Mouse (Mus musculus): ENCODE data around the gene Zbtb42. TPM values are rescaled to one million over a fixed set of nuclear protein-coding genes. Genes with fewer than 3 reads are reported as not detected.
A peak's percentile ranks its signal among the peaks of the same experiment; 100 is the strongest.

Zbtb42 gene
- polyA plus RNA-seq, 1 experiment from 2014 or later = 5.1 TPM

- no peak for ATAC-seq (ENCODE audit: low FRiP score)
- H3K27me3 ChIP-seq = no peaks in the 10 kb centered on the region
- WGBS = under 1% methylated on average over 75 of the region's 75 CpGs
- H3K4me2 ChIP-seq = peak overlapping the region; percentile 70
- peak overlapping the region; percentile 86 for H3K27ac ChIP-seq
- peaks cover 30% of the 10 kb centered on the region for H3K36me3 ChIP-seq (replicated peaks)
- H3K4me3 ChIP-seq (replicated peaks) = peak overlapping the region; percentile 77
- peak overlapping the region; percentile 80 for H3K9ac ChIP-seq
- no peaks in the 10 kb centered on the region for H3K9me3 ChIP-seq
- peaks cover 19% of the 10 kb centered on the region for H3K4me1 ChIP-seq
These were observed 33.6 kb upstream of the Zbtb42 start for GRCm38 (mm10) chr12:112644855-112645506.

- peak overlapping the region; percentile 70 for H3K4me2 ChIP-seq
- ATAC-seq (ENCODE audit: low FRiP score) = no peak
- 59% methylated on average over 6 of the region's 6 CpGs for WGBS
- H3K9me3 ChIP-seq = no peaks in the 10 kb centered on the region
- no peaks in the 10 kb centered on the region for H3K27me3 ChIP-seq
- H3K27ac ChIP-seq = no peak overlapping the region
- peaks cover 42% of the 10 kb centered on the region for H3K36me3 ChIP-seq (replicated peaks)
- peak overlapping the region; percentile 77 for H3K4me3 ChIP-seq (replicated peaks)
- H3K9ac ChIP-seq = peak overlapping the region; percentile 80; the same call in 1 of the 2 replicates
- peaks cover 19% of the 10 kb centered on the region for H3K4me1 ChIP-seq
These were observed 32.5 kb upstream of the Zbtb42 start for GRCm38 (mm10) chr12:112646139-112646538.

GRCm38 (mm10) chr12:112648081-112648480, 30.5 kb upstream of the Zbtb42 start:
- H3K36me3 ChIP-seq (replicated peaks) = peaks cover 59% of the 10 kb centered on the region
- peaks cover 19% of the 10 kb centered on the region for H3K4me1 ChIP-seq
- no peak overlapping the region for H3K27ac ChIP-seq
- no peak overlapping the region for H3K4me3 ChIP-seq (replicated peaks)
- no peaks in the 10 kb centered on the region for H3K9me3 ChIP-seq
- no peak for ATAC-seq (ENCODE audit: low FRiP score)
- 94% methylated on average over 5 of the region's 5 CpGs for WGBS
- H3K27me3 ChIP-seq = no peaks in the 10 kb centered on the region
- no peak overlapping the region for H3K4me2 ChIP-seq
- H3K9ac ChIP-seq = no peak overlapping the region

DNA sequence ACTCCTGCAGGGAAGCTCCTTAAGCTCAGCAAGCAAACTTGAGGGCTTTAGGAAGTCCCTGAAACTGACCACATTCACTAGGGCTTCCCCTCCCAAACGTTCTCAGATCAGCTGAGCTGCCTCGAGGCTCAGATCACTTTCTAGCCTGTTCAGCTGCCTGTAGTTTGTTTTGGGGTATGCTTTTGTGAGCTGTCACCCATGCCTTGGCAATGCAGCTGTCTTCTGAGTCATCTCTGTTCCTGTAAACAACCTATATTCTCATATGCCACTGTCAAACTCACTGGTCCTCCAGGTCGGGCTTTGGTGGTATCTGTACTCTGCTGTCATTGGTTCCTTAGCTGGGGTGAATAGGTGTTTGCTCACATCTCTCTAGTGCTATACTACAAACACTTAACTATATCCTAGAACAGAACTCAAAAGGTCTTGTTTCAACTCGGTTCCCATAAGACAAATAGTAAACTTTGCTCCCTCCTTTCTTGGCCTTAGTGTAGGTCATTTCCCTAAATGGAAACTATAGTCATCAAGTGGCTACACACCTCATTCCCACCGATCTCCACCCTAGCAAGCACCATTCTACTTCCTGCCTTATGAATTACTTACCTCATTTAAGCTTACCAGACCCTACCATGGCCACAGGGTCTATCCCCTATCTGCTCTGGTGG, 26.7 kb upstream of the Zbtb42 start:
- peaks cover 13% of the 10 kb centered on the region; the same call in 1 of the 2 replicates for H3K4me1 ChIP-seq
- H3K27ac ChIP-seq = no peak overlapping the region
- H3K27me3 ChIP-seq = no peaks in the 10 kb centered on the region
- peaks cover 96% of the 10 kb centered on the region for H3K36me3 ChIP-seq (replicated peaks)
- H3K4me3 ChIP-seq (replicated peaks) = no peak overlapping the region
- 81% methylated on average over 5 of the region's 5 CpGs for WGBS
- H3K9me3 ChIP-seq = no peaks in the 10 kb centered on the region
- H3K4me2 ChIP-seq = no peak overlapping the region
- H3K9ac ChIP-seq = no peak overlapping the region
- ATAC-seq (ENCODE audit: low FRiP score) = no peak

DNA sequence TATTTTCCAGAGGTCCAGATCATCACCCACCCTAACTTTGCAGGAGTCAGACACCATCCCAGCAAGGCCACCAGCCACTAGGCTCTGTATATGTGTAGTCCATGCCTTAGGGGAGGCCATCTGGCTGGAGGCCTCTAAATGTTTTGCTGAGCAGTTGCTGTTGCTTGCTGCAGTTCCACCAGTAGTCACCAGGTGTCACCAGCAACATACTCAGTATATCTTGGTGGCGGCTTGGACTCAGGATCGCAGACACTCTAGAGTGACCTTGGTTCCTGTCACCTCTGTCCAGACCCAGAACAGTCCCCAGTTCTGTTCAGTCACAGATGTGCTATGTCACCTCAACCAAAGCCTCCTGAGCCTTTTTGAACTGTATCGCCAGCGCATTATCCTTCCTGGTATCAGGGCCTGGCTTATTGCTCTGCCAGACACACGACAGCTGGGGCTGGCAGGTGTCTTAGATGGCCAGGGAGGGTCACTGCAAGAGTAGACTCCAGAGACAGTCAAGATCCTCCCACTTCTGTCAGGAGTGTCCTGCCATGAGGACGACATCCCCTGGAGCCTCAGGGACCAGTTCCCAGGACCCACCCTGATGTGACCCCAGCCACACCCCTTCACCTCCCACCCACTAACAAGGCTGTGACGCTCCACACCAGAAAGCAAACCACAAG, 25.3 kb upstream of the Zbtb42 start:
- H3K27ac ChIP-seq = peak overlapping the region; percentile 36
- no peaks in the 10 kb centered on the region for H3K27me3 ChIP-seq
- WGBS = 65% methylated on average over 7 of the region's 7 CpGs
- no peak overlapping the region for H3K9ac ChIP-seq
- H3K4me3 ChIP-seq (replicated peaks) = no peak overlapping the region
- H3K9me3 ChIP-seq = no peaks in the 10 kb centered on the region
- peaks cover 96% of the 10 kb centered on the region for H3K36me3 ChIP-seq (replicated peaks)
- H3K4me2 ChIP-seq = no peak overlapping the region
- H3K4me1 ChIP-seq = peaks cover 13% of the 10 kb centered on the region; the same call in 1 of the 2 replicates
- peak; percentile 59 for ATAC-seq (ENCODE audit: low FRiP score)

DNA sequence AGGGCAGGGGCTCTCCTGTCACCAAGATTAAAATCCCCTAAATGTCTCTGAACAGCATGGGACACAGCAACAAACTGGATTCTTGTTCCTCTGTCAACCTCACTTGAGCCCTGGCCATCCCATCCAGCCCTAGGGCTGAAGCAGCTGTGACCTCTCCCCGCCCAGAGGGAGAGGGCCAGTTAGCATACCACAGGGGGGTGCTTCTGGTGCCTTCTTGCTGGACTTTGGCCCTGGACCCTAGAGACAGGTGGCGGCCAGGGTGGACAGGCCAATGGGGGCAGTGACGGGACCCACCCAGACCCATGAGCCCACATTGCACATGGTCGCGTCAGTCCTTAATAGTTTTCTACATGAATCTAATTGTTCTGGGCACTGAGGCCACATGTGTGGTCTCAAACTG, 24.6 kb upstream of the Zbtb42 start:
- Histone ChIP-seq H3K4me2 (no peak overlapping the region), H3K27me3 (no peaks in the 10 kb centered on the region), H3K4me3 (replicated peaks) (no peak overlapping the region), H3K9me3 (no peaks in the 10 kb centered on the region), H3K27ac (peak overlapping the region; percentile 36; the same call in 1 of the 2 replicates), H3K36me3 (replicated peaks) (peaks cover 96% of the 10 kb centered on the region), H3K9ac (peak overlapping the region; percentile 4; the same call in 1 of the 2 replicates), H3K4me1 (peaks cover 15% of the 10 kb centered on the region; the same call in 1 of the 2 replicates)
- ATAC-seq (ENCODE audit: low FRiP score) = no peak
- WGBS = 90% methylated on average over 5 of the region's 5 CpGs

GRCm38 (mm10) chr12:112658619-112659018, 20.0 kb upstream of the Zbtb42 start:
- peaks cover 99% of the 10 kb centered on the region for H3K36me3 ChIP-seq (replicated peaks)
- H3K27ac ChIP-seq = no peak overlapping the region
- no peak overlapping the region for H3K9ac ChIP-seq
- 95% methylated on average over 7 of the region's 7 CpGs for WGBS
- no peaks in the 10 kb centered on the region for H3K9me3 ChIP-seq
- H3K4me2 ChIP-seq = no peak overlapping the region
- H3K27me3 ChIP-seq = no peaks in the 10 kb centered on the region
- no peak overlapping the region for H3K4me3 ChIP-seq (replicated peaks)
- no peak for ATAC-seq (ENCODE audit: low FRiP score)
- H3K4me1 ChIP-seq = peaks cover 50% of the 10 kb centered on the region

DNA sequence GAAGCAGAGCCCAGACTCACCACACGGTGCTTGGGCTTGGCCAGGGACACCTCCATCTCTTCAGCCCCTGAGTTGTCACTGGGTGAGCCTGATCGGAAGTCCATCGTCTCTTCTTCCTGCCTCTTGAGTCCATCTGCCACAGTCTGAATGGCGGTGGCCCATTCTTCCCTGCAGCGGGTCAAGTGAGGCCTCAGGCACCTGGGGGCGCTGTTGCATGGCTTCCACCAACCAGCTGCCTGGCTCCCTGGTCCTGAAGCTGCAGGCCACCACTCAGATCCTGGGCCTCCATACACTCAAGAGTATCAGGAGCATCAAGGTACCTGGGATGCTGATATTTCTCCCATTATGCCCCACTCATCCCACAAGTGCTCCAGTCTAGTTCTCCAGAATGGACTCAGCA, 19.5 kb upstream of the Zbtb42 start:
- H3K4me1 ChIP-seq = peaks cover 52% of the 10 kb centered on the region
- peak overlapping the region; percentile 50; the same call in 1 of the 2 replicates for H3K27ac ChIP-seq
- 80% methylated on average over 6 of the region's 6 CpGs for WGBS
- no peak overlapping the region for H3K9ac ChIP-seq
- H3K27me3 ChIP-seq = no peaks in the 10 kb centered on the region
- peaks cover 97% of the 10 kb centered on the region for H3K36me3 ChIP-seq (replicated peaks)
- no peaks in the 10 kb centered on the region for H3K9me3 ChIP-seq
- no peak for ATAC-seq (ENCODE audit: low FRiP score)
- H3K4me2 ChIP-seq = no peak overlapping the region
- no peak overlapping the region for H3K4me3 ChIP-seq (replicated peaks)

DNA sequence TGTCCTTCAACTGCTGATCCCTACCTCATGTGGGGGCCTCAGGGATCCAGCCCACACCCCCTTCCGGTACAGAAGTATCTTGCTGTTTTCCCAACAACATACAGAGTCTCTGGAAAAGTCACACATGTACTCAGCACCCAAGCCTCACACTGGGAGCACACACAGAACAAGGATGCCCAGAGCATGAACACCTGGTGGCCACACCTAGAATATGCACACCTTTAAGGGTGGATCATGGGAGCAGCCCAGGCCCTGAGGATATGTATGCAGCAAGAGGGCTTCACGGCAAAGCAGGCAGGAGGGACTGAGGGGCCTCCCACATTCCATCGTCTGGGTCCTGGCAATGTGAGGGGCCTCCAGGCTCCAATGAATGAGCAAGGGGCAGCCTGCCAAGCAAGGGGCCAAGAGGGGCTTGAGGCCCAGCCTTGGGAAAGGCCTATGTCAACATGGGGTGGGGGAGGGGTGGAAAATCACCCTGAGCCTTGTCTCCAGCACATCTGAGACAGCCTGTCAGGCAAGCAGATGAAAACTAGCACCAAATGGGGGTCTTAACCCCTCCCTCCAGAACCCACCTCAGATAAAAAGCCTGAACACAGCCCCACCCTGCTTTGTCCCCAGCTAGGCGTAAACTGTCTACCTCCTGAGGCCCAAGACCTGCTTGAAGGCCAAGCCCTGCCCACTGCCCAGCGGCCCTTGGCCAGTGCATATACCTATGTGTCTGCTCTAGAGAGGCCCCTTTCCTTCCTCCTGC, 17.9 kb upstream of the Zbtb42 start:
- Histone ChIP-seq H3K4me3 (replicated peaks) (no peak overlapping the region; the same call in 1 of the 2 replicates), H3K9me3 (no peaks in the 10 kb centered on the region), H3K9ac (no peak overlapping the region), H3K4me1 (peaks cover 65% of the 10 kb centered on the region), H3K36me3 (replicated peaks) (peaks cover 91% of the 10 kb centered on the region), H3K27ac (peak overlapping the region; percentile 92), H3K4me2 (peak overlapping the region; percentile 24), H3K27me3 (no peaks in the 10 kb centered on the region)
- WGBS = 38% methylated on average over 5 of the region's 5 CpGs
- ATAC-seq (ENCODE audit: low FRiP score) = peak; percentile 40

- 84% methylated on average over 3 of the region's 3 CpGs for WGBS
- peaks cover 91% of the 10 kb centered on the region for H3K36me3 ChIP-seq (replicated peaks)
- H3K27me3 ChIP-seq = no peaks in the 10 kb centered on the region
- H3K4me1 ChIP-seq = peaks cover 70% of the 10 kb centered on the region
- ATAC-seq (ENCODE audit: low FRiP score) = no peak
- H3K9me3 ChIP-seq = no peaks in the 10 kb centered on the region
- no peak overlapping the region; the same call in 1 of the 2 replicates for H3K4me3 ChIP-seq (replicated peaks)
- peak overlapping the region; percentile 24 for H3K4me2 ChIP-seq
- no peak overlapping the region for H3K9ac ChIP-seq
- peak overlapping the region; percentile 92 for H3K27ac ChIP-seq
These were observed 17.4 kb upstream of the Zbtb42 start for GRCm38 (mm10) chr12:112661327-112661605.

GRCm38 (mm10) chr12:112661851-112662250, 16.8 kb upstream of the Zbtb42 start:
- Histone ChIP-seq H3K4me1 (peaks cover 76% of the 10 kb centered on the region), H3K9me3 (no peaks in the 10 kb centered on the region), H3K27ac (peak overlapping the region; percentile 92), H3K27me3 (no peaks in the 10 kb centered on the region), H3K36me3 (replicated peaks) (peaks cover 91% of the 10 kb centered on the region), H3K4me3 (replicated peaks) (no peak overlapping the region), H3K9ac (no peak overlapping the region), H3K4me2 (no peak overlapping the region)
- ATAC-seq (ENCODE audit: low FRiP score) = no peak
- WGBS = 89% methylated on average over 9 of the region's 9 CpGs

GRCm38 (mm10) chr12:112663303-112663702, 15.3 kb upstream of the Zbtb42 start:
- Histone ChIP-seq H3K27ac (peak overlapping the region; percentile 92), H3K9me3 (no peaks in the 10 kb centered on the region), H3K4me3 (replicated peaks) (no peak overlapping the region), H3K4me2 (peak overlapping the region; percentile 33; the same call in 1 of the 2 replicates), H3K36me3 (replicated peaks) (peaks cover 91% of the 10 kb centered on the region), H3K9ac (0 out of 2 replicates have a peak overlapping the region, but pooled peaks have one; percentile 42), H3K4me1 (peaks cover 86% of the 10 kb centered on the region), H3K27me3 (no peaks in the 10 kb centered on the region)
- no peak for ATAC-seq (ENCODE audit: low FRiP score)
- 72% methylated on average over 11 of the region's 11 CpGs for WGBS
